Mouse (Mus musculus) embryo, embryonic 10 days (tissue): ENCODE measurements at regions not wholly inside any gene's neighbourhood (a gene's known extent, or its start where the extent isn't known, plus 50 kb on each side); places are given as distances from the start of the nearest gene placed in this dataset.

Source experiments
- DNase-seq: peaks from one replicate; pipeline ENCODE4 v3.0.0-alpha.2; 2015; ENCODE audit warnings: low spot score

GRCm38 (mm10) chr7:110717104-110717503 is 50.9 kb upstream of the Ampd3 start:
- no peak for DNase-seq
